Mouse (Mus musculus): ENCODE measurements around the gene 1700025G04Rik.

DNA sequence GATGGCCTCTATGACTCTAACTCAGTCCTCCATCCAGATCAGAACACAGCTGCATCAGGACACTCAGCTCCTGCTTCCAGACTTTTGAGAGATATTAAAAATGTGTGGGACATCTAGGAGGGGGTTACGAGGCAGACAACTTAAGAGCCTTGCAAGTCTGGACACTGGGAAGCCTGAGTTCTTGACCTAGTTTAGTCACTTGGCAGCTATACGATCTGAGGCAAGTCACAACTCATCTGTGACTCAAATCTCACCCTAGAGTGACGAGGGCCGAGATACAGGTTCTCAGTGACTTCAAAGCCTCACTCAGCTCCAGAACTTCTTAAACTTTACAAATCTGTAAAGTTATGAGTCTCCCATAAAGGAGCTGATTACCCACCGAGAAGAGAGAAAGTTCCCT lies 36.8 kb downstream of the 1700025G04Rik start:
- TF ChIP-seq CTCF (conservative IDR thresholded peaks at IDR 0.05; ENCODE audit: insufficient read depth, insufficient read length, low read depth, low read length) (no peak), POLR2A (IDR thresholded peaks at IDR 0.05; ENCODE audit: low read depth, low read length) (no peak)
